Mouse (Mus musculus): ENCODE measurements at regions not wholly inside any gene's neighbourhood (a gene's known extent, or its start where the extent isn't known, plus 50 kb on each side); places are given as distances from the start of the nearest gene placed in this dataset.
A peak's percentile ranks its signal among the peaks of the same experiment; 100 is the strongest.
"Not testable (repeated sequence)": the region's sequence is repeated elsewhere in the genome, so short reads cannot be mapped to it uniquely, and the experiment has no call there.

GRCm38 (mm10) chr15:90397691-90398377 is 173.7 kb downstream of the Alg10b start:
- no peak for DNase-seq (ENCODE audit: low spot score)

- no peak for DNase-seq (ENCODE audit: low spot score)
Observed at GRCm38 (mm10) chr15:90400326-90401280, 176.5 kb downstream of the Alg10b start.

DNA sequence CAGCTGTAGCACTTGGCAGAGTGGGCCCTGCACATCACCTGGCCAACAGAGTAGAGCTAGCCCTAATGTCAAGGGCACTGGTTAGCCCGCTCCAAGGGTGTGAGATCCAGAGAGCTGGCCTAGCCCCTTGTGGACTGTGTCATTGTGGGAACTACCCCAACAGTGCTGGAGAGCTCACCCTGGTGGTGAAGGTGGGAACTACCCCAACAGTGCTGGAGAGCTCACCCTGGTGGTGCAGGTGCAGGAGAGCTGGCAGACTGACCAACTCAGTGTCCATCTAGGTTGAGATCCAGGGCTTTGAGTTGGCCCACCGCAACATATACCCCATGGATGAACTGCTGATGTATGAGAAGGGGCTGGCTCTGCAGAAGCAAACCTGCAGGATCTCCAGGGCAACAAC is 196.7 kb downstream of the Alg10b start:
- DNase-seq (ENCODE audit: low spot score) = peak; percentile 20

GRCm38 (mm10) chr15:90422122-90422614 is 198.1 kb downstream of the Alg10b start:
- no peak for DNase-seq (ENCODE audit: low spot score)

DNA sequence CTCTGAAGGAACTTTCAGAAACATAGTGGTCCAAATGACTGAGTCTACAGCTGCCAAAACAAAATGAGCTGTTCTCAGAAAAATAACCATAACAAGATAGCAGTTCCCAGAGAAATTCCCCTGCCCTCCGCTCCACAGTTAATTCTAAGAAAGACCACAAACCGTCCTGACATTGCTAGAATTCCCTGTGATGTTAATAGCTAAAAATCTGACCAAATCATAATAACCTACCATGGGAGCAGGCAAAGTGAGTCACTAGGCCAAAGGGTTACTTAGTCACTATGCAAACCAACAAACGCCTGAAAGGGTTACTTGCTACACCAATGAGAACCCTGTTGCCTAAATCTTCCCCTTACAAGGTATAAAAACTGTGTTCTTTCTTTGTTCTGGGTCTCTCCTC is 206.9 kb downstream of the Alg10b start:
- not testable (repeated sequence) for DNase-seq (ENCODE audit: low spot score)

GRCm38 (mm10) chr15:90432154-90432553 is 208.0 kb downstream of the Alg10b start:
- no peak for DNase-seq (ENCODE audit: low spot score)

DNA sequence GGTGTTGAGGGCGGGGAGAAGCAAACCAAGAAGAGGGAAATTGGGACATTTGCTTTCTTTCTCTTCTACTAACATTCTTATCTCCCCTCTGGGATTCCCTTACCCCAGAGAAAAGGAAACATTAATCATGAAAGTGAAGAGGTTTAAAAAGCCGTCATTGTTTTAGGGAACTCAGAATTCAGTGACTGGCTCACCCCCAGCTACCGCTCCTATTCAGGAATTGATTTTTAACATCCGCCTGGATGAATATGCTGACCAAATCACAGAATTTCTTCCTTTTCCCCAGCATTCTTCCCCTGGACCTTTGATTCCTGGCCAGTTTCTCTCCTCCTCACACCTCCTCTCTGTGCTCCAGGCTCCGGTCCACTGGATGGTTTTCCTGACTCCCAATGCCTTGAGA is 211.2 kb downstream of the Alg10b start:
- DNase-seq (ENCODE audit: low spot score) = no peak

Data from urinary bladder, adult 2 months (tissue).